Mouse (Mus musculus) ovary, adult 18-20 months (tissue): ENCODE data around the gene Sh3bgrl3.

ENCODE experiments used
- DNase-seq: peaks from one replicate; pipeline ENCODE4 v3.0.0; 2022; ENCODE audit warnings: low spot score, mixed read lengths

Gene Sh3bgrl3

DNA sequence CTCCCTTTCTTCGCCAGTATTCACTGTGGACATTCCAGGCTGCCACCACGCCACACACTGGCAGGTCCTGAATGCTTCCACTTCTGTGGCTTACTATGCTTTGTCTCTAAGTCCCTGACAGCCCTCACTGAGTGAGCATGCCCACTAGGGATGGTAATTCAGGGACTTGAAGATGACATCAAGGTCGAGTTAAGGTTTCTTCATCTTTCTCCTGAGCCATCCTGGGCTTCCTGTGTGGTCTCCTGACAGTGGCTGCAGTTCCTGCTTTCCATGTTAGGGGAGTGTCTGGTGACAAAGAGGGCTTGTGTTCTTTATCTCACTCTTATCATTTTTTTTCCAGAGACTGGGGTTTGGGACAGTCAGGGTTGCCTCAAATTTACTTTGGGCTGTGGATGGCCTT lies 17.9 kb downstream of the Sh3bgrl3 start:
- DNase-seq: no peak

DNA sequence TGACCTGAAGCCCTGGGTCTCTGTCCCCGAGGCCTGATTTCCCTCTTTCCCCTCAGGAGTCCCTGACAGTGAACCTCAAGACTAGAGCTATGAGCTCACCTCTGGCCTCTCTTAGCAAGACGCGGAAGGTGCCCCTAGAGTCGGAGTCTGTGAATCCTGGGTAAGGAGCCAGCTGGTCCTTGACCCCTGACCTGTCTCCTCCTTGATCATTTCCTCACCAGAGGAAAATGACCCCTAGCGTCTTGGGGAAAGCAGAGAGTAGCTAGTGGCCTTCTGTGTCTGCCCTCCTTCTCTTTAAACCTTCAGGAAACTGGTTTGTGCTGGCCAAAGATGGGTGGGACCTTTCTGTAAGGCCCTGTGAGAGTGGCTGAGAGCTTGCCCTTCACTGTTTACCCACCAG lies 20.4 kb downstream of the Sh3bgrl3 start:
- DNase-seq: no peak

DNA sequence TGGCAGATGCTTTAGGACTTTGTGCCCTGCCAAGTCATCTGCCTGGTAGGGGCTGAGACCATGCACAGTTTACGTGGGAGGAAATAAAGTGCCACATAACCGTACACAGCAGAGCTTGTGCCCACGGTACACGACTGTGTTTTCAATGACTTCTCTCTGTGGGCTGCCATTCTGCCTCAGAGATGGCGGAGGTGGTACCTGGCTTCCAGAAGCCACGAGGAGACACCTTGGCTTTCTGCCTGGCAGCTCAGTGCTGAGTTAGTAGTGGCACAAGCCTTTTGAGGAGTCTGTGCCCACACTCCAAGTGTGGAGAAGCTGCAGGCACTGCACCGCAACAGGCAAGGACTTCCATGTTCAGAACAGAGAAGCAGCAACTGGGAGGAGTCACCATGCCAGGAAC lies 20.9 kb downstream of the Sh3bgrl3 start:
- DNase-seq: no peak

DNA sequence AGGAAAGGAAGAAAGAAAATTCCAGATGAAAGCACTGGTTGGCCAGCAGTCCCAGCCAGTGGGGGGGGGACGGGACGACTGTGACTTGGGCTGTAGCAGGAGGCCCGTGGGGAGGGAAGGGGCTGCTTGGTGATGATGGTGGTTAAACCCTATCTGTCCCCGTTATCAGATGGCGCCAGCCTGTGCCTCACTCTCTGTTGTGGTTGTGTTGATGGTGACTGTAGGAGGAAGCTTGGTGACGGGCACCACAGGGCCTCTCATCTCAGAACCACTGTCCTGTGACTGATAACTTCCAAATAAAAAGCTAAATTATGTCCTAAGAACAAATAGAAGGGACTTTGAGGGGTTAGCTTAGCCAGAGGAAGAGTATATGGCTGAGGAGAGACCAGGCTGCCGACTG lies 22.5 kb downstream of the Sh3bgrl3 start:
- DNase-seq: no peak

DNA sequence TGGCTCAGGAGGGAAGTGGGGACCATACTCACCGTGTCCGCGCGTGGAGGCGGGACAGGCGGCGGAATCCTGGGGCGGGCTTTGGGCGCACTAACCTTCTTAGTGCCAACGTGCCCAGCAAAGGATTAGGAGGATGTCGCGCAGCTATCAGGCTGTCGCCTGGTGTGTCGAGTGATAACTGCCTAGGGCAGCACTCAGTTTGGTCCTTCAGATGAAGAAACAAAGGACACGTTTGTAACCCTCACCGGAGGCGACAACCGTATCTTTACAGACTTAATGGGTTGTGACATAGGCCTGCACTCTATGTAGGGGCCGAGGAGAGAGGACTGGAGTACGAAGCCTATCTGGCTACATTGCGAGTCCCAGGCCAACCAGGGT lies 25.9 kb downstream of the Sh3bgrl3 start:
- no peak for DNase-seq

DNA sequence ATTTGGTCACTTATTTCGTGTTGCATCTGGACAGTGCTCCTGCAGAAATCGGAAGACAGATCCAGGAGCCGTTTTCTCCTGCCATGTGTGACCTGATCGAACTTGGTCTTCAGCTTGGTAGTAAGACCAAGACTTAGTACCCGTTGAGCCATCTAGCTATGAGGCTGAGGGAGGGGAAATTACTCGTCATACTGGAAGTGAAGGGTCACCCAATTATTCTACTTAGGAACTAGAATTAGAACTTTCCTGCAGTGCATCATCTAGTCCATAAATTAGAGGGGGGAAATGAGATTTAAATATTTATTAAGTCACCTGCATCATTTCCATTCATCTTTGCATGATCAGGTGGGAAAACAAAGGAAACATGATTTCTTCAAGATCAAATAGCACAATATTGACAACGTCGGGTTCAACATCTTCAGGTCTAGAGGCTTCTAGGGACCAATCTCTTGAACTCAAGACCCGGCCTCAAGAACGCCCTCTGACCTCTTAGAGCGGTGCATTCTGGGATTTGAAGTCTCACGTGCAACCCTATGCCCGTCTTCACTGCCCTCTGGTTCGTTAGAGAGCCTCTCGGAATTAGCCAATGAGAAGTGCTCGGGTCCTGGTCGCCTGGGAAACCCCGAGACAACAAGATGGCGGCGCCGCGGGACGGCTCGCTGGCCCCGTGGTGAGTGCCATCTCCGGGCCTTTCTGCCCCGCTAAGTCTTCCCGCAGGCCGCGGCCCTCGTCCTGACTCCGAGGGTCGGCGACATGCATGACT lies 26.4 kb downstream of the Sh3bgrl3 start, which contains the start of gene Ubxn11:
Gene Ubxn11, plus strand, starts transcription at position 592 of the 763 bp plus-strand sequence.
- DNase-seq: peak; percentile 71

DNA sequence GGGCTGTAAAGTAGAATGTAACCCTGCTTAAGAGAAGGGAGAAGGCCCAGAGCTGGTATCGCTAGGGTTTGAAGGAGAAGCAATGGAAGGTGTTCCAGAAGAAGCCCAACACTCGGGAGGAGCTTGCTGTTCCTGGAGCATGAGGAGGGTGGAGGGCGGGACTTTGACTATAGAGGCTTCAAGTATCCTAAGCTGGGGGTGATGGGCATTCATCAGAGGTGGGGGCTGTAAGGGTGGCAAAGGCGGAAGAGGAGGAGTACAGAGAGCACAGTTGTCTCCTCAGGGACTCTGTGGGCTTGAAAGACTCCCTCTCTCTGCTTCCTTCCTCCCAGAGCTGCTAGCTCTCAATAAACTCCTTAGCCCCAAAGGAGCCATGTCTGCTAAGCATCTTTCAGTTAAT lies 28.3 kb downstream of the Sh3bgrl3 start:
- DNase-seq: no peak

DNA sequence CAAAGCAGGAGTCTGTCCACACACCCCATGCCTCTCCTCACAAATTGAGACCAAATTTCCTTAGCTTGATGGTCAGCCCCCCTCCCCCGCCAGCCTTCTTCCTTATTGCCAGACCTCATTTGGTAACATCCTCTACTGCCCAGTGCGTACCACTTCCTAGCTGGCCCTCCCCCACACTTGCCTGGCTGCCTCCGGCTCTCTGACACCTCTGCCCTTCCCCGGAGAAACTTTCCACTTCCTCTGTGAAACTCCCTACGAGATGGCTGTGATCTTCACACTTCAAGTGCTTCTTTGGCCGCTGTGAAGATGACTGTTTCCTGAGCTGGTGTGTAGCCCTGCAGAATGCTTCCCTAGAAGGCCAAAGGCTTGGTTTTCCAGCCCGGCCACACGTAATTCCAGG lies 30.0 kb downstream of the Sh3bgrl3 start:
- DNase-seq: no peak

DNA sequence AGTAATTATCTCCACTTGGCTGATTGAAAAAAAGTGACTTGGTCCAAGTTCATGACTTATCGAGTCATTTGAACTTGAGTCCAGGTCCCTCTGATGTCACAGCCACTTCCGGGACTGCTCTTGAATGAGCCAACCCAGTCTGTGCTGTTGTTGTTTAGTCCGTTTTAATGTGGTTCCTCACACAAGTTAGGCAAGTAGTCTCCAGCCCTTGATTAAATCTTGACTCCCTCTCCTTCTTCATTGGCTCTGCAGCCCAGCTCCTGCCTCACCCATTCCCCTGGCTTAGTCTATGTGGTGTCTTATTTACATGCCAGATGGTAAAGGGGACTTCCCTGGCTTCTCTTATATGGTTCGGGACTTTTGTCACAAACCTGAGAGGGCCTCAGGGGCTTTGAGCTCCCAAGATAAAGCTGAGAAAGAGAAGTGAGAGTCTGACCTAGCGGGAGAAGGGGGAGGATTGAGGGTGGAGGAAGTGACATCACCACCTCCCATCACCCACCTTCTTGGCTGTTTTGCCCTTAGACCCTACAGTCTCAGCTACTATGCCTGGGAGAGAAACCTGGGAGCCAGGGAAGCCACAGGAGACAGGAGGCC lies 31.5 kb downstream of the Sh3bgrl3 start:
- no peak for DNase-seq

DNA sequence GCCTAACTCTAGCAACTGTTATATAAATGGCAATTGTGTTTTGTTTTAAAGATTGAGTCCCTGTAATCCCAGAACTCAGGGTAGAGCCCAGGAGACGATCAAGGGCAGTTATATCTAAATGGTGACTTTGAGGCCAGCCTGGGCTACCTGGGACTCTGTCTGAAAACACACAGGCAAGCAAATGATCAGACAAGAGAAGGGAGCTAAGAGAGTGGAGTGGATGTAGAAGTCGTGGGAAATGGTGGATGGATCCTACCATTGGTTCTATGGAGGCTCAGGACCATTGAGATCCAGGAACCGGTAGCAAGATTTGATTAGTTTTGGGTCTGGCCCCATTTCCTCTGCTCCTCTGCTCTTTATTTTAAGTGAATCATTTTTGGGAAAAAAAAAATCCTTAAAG lies 32.5 kb downstream of the Sh3bgrl3 start:
- no peak for DNase-seq

DNA sequence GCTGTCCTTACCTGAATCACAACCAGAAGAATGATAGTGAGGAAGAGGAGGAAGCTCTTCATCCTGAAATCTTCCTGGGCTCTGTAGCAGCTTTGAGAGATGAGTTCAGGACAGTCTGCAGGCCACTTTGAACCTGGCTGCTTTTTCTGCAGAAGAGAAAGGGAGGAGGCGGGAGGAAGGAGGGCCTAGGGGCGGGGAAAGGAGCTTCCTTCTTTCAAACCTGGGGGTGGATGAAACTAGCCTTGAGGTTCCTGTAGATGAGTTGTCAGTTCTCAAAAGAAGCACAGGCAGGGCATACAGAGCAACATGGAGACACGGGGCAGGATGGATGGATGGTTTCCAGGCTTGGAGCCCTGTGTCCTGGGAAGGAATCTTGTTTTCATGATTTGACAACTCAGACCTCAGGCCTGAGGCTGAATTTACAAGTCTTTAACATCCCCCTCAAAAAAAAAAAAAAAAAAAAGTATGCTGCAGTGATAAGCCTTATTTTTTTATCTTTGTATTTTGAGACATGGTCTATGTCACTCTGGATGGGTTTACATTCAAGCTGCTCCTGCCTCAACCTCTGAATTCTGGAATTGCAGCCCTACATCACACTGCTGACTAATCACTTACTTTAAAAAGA lies 33.6 kb downstream of the Sh3bgrl3 start, which contains the start of gene Cd52:
Gene Cd52, minus strand, starts transcription at position 160 of the 625 bp plus-strand sequence.
- DNase-seq: no peak

DNA sequence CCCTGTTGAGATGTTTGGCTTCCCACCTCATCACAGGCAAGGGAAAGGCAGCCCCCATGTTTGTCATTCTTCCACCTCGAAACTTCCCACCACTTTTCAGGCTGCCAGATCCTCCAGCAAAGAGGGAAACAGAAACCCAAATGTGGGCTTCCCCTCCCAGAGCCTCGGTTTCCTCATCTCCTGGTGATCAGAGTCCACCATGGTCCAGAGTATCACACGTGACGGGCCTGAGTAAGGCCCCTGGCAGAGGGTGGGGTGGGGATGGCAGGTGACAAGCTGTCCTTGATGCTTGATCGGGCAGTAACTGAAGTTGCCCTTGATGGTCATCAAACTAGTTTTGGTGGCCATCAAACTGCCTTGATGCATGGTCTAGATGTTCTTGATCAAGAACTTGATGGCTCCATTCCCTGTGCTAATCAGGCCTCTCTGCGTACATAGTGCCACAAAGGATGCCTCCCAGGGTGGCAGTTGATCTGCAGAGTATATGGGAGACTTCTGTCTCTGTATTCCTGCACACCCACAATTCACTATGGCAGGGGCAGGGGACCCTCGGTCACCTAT lies 34.5 kb downstream of the Sh3bgrl3 start:
- no peak for DNase-seq

DNA sequence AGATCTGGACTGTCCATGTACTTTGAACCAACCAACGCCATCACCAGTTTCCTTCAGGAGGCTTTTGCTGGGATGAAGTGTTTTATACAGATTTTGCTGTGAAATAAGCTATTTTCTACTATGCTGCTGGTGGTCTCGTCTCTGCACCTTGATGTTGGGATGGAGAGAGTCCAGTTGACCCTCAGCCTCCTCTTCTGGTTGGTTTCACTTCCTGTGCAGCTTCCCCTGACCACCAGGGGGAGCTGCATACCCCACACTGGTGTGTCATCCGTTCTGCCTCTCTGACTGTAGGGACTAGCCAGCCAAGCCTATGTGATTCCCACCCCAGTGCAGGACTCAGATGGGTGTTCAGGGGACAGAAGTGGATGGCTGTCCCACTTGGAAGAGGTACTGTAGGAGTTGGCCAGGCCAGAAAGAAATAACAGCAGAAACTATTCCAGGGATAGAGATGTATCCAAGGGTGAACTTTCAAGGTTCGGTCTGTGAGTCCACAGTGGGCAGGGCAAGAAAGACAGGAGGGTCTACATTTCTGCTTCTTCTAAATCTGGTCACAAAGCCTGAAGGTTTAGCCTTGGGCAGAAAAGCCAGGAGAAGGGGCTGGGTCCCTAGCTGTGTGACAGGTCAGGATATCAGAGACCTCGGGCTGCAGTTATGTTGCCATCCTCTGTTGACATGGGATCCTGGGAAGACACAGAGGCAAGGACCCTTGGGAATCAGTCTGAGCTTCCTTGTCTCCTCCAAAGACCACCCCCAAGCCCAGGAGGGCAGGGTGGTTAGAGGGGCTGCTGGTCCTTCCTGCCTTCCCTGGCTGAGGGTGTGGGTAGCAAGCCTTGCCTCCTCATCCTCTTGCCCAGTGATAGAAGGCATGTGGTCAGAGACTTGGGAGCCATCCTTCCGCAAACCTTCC lies 36.0 kb downstream of the Sh3bgrl3 start:
- DNase-seq: no peak

DNA sequence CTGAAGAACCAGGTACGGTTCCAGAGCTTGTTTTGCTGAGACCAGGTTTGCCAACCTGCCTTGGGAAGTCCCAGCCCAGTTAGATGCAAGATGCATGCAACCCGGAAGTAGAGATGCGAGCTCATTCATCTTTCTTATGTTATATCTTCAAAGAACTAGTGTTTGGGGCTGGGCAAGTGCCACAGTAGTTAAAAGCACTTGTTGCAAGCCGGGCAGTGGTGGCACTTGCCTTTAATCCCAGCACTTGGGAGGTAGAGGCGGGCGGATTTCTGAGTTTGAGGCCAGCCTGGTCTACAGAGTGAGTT lies 37.4 kb downstream of the Sh3bgrl3 start:
- no peak for DNase-seq

DNA sequence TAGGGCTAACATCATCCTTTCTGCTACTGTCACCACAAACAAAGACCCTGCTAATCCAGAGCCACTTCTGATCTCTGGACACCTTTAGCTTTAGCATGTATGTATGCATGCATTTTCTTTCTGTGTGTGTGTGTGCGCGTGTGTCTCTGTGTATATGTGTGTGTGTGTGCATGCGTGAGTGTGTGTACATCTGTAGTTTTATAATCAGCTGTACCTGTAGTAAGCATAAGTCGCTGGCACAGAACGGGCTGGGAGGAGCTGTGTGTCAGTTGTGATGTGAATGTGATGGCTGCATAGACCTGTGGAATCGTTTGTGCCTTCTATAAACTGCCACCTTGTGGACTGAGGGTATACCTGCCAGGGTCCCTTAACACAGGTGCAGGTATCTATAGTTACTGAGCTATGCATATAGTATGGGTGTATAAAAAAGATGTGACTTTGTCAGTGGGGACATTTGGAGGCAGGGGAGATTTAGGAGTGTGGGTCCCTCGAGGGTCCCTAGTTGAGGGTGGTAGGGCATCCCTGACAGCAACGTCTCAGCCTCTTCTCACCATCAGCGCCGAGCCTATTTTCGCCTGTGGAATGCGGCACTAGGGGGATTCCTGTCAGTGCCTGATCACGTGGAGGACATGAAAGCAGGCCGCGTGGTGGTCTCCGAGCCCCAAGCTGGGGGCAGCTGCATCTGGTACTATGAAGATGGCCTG lies 37.9 kb downstream of the Sh3bgrl3 start:
- no peak for DNase-seq

DNA sequence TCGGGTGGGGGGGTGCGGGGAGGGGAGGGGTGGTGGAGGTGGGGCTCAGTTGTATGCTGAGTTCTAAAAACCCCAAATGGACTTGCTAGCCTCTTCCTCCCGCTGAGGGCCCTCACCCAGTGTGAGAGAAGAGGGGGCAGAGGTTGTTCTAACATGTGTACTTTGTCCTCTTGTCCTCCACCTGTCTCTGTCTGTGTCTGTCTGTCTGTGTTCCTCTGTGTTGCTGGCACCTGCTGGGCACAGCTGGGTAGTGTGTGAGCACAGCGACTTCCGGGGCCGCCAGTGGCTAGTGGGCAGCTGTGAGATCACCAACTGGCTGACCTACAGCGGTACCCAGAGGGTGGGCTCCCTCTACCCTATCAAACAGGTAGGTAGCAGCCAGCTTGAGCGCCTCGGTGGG lies 39.6 kb downstream of the Sh3bgrl3 start:
- no peak for DNase-seq

DNA sequence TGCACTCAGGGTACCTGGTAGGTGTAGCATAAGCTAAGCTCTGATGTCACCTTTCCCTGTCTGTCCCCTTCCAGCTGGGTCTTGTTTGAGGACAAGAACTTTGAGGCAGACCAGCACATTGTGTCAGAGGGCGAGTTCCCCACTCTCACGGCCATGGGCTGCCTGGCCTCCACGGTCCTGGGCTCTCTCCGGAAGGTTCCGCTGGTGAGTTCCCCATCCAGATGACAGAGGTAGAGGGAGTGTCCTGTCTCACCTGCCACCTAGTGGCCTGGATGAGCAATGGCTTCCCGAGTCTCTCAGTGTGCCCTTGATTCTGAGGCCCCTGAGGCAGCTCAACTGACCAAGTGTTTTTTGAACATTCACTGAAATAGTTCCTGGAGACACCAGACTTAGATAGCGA lies 41.2 kb downstream of the Sh3bgrl3 start:
- no peak for DNase-seq

DNA sequence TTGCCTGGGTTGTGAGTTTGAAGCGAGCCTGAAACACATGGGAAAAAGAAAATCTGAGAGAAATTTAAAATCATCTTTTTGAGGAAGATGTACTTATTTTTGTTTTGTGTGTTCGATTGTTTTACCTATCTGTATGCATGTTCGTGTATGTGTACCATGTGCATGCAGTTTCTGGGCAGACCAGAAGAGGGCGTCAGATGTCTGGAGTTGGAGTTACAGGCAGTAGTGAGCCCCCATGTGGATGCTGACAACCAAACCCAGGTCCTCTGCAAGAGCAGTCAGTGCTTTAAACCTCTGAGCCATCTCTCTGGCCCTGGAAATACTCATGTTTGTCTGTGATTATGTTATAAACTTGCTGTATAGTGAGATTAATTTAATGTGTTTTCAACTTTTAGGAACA lies 43.6 kb downstream of the Sh3bgrl3 start:
- DNase-seq: no peak

DNA sequence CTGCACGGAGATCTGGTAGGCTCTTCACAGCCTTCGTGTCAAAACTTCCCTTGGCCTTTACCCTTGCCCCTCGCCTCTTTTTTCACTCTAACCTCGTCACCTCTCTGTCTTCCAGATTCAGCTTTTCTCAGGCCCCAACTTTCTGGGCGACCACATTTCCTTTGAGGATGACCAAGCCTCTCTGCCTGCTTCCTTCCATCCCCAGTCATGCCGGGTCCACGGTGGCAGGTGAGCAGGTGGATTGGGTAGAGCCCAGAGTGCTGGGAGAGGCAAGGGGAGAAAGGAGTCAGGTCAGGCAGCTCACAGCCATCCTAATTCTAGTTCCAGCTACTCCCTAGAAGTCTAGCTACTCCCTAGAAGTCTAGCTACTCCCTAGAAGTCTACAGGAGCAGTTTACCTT lies 46.1 kb downstream of the Sh3bgrl3 start:
- no peak for DNase-seq

DNA sequence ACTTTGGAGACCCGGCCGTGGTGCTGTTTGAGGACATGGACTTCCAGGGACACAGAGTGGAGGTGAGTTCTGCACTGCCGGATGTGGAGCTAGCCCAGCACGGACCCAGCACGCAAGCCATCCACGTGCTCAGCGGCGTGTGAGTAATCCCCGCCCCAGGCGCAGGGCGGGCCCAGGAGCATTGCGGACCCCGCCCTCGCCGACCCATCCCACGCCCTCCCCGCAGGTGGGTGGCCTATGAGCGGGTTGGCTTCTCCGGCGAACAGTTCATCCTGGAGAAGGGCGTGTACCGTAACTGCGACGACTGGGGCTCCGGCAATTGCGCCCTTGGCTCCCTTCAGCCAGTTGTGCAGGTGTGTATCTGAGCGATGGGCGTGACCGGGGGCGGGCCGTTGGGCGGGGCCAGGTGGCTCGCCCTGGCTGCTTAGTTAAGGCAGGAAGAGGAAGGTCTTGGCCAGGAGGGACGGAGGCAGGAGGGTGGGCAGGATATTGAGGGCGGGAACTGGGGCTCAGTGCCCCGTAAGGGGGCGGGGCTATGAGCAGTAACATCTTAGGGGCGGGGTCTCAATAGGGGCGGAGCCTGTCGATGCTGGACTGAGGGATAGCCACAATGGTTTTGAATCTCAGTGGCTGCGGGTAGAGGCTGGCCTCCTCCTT lies 46.7 kb downstream of the Sh3bgrl3 start:
- DNase-seq: peak; percentile 61

DNA sequence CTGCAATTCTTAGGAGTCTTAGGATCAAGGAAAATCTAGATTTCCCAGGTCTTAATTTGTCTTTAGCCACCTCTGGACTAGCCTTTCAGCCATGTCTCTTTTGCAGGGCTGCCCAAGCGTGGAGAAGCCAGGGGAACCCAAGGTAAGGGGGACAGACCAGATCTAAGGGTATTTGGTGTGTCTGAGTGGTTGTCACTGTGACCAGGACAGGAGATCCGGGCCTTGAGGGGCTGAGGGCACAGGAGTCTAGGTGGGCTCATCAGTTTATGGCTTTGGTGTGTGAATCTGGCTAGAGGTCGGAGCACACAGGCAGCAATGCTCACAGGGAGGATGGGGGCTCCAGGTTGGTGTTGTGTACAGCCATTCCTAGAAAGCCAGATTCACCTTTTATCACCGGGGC lies 47.9 kb downstream of the Sh3bgrl3 start:
- no peak for DNase-seq
